Mouse (Mus musculus) embryo, embryonic 10 days (tissue): ENCODE measurements around the gene Ifnar1.
"Not testable (repeated sequence)": the region's sequence is repeated elsewhere in the genome, so short reads cannot be mapped to it uniquely, and the experiment has no call there.

Source experiments
- DNase-seq: peaks from one replicate; pipeline ENCODE4 v3.0.0-alpha.2; 2015; ENCODE audit warnings: low spot score

Gene Ifnar1

DNA sequence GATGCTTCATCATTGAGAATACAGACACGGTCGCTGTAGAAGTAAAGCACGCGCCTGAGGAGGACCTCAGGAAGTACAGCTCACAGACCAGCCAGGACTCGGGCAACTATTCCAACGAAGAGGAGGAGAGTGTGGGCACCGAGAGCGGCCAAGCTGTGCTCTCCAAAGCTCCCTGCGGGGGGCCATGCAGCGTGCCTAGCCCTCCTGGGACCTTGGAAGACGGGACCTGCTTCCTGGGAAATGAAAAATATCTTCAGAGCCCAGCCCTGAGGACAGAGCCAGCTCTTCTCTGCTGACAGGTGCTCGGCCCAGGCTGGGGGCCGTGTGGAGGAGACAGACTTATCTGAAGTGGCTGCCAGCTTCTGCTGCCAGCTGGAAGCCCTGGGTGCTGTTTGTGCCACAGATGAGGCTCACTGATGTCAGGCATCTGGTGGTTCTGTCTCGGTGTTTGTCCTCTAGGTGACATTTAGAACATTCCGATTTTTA is 20.1 kb downstream of the Ifnar1 start:
- no peak for DNase-seq

DNA sequence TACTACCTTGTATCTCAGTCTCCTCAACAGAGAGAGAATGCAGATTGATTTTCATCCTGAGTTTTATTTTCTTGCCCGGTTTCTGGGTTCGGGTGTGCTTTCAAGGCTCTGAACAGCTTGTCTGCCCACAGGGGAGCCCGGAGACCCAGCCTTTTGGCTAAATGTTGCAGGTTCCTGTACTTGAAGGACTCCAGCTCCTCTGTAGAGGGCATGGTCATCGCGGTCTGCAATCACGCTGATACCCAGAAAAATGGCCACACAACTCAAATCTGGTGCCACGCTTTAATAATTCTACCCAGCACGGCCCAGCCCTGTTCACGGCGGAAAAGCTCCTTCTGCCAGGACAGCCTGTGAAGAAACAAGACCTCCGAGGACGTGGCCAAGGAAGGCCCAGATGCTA is 21.4 kb downstream of the Ifnar1 start:
- DNase-seq: no peak

DNA sequence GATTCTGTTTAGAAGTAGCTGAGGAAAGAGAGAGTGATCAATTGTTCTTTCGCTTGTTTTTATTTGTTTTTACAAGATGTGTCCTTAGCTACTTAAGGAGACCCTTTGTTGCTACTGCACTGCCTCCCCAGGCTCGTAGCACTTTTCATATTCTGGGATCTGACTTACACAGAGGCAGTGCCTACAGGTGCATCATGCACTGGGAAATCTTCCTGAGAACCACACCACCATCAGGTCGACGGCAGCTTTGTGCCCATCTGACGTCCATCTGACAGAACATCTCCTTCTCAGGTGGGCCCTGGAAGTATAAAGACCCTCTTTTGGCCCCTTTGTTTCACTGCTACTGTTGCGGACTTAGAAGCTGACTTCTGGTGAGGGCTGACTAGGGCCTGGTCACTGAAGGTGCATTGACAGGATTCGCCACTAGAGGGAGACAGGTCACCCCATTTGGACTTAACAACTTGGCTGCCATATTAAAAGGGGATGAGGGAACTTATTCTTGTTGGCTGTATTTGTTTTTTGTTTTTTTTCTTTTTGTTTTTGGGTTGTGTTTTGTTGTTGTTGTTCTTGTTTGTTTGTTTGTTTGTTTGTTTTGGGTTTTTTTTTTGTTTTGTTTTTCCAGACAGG is 27.2 kb downstream of the Ifnar1 start:
- peak; percentile 90 for DNase-seq

GRCm38 (mm10) chr16:91513099-91513498 is 28.1 kb downstream of the Ifnar1 start:
- DNase-seq: no peak

DNA sequence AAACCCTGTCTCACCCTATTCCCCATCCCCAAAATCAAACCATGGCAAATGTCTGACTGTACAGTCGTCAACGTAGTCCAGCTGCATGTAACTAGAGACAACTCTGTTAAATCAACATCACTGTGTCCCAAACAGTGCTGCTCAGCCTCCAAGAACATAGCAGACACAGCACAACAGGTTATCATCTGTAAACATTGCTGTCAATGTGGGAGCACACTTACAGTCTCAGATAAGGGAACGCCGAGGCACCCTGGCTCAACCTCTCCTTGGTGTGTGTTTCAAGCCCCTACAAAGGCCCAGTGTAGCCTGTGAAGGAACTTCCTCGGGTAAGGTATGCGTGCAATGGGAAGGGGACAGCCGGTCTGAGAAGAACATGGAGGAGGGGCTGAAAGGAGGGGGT is 32.0 kb downstream of the Ifnar1 start:
- DNase-seq: no peak

GRCm38 (mm10) chr16:91522040-91522439 is 37.0 kb downstream of the Ifnar1 start:
- DNase-seq: no peak

DNA sequence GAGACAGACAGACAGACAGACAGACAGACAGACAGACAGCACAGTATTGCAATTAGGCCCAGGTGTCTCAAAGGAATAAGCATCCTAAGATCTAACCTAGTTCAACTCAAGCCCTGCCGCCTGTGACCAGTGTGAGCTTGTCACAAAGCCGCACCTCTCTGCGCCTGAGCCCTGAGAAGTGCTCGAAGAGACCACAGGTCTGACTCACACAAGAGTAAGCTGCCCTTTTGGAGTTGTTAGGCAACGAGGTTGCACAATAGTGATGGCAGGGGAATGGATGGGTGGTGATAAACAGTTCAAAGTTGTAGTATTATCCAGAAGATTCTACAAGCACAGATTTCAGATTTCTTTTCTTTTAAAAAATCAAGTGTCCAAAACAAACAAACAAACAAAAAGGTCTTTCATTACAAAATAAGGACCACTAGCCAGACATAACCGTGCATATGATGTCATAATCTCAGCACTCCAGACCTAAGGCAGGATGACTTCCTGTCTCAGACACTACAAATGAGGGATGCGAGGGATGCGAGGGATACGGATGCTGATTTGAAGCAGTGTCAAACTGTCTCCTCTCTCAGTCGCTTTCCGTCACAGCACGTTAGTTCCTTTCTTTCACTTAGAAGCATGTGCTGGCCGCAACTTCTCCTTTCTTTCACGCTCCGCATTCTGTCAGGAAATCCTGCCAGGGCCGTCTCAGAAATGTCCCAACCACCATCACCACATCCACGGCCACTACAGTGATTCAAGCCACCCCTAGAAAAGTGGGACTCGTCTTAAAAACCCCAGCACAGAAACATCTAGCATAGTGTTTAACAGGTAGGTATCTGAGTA is 37.7 kb downstream of the Ifnar1 start:
- no peak for DNase-seq

DNA sequence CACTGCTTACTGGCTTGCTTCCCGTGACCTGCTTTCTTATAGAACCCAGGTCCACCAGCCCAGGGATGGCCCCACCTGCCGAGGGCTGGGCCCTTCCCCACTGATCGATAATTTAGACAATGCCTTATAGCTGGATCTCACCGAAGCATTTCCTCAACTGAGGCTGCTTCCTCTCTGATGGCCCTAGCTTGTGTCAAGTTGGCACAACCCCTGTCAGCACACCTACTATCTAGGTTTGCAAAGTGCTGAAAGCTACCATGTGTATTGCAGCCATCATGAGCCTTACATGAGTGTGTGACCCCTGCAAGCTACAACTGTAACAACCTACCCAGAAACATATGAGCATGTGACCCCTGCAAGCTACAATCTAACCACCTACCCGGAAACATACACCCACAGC is 39.2 kb downstream of the Ifnar1 start:
- no peak for DNase-seq

DNA sequence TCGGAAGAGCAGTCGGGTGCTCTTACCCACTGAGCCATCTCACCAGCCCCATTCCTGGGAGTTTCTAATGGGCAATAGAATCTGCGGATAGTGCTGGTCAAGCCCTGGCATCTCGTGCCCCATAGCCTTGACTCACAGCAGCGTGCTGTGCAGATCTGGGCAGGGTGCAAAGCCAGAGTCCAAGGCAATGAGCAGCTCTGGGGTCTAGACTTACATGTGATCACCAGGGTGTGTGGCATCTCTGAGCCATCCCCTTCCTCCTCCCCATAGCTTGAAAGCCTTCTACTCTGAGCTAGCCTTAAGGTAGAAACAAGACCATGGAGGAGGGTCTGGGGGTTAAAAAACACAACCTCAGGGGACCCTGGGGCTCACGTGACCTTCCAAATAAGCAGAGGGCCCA is 41.2 kb downstream of the Ifnar1 start:
- DNase-seq: no peak

- no peak for DNase-seq
Measured at GRCm38 (mm10) chr16:91527051-91527450, 42.0 kb downstream of the Ifnar1 start.

DNA sequence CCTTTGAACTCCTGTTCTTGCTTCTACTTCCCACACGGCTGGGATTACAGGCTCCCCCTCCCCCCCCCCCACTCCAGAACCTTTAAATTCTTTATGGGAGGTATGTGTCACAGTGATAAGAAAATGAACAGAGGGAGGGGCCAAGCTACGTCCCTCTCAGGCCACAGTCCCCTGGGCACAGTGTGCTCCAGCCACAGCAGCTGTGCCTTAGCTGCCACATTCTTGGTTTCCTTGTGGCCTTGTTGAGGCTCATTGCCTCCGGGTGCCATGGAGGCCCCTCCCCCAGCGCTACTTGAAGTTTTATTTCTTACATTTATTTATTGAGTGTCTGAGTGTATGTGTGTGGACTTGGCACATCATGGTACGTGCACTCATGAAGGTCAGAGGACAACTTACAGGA is 42.5 kb downstream of the Ifnar1 start:
- DNase-seq: no peak

DNA sequence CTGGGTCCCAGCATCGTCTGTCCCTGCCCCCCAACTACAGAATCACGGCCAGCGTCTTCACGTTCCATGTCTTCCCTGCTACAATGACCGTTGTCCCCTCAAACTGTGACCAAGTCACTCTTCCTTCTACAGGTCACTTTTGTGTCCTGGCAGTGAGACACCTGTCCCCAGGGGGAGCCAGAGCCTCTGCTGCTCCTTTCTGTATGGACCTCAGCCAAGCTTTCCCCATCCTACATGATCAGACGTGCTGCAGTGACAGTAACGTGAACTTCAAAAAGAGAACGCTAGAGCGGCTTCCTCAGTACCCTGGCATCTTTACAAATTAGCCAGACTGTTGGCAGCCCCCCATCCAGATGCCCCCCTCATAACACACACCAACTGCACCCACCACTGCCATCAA is 43.5 kb downstream of the Ifnar1 start:
- no peak for DNase-seq

DNA sequence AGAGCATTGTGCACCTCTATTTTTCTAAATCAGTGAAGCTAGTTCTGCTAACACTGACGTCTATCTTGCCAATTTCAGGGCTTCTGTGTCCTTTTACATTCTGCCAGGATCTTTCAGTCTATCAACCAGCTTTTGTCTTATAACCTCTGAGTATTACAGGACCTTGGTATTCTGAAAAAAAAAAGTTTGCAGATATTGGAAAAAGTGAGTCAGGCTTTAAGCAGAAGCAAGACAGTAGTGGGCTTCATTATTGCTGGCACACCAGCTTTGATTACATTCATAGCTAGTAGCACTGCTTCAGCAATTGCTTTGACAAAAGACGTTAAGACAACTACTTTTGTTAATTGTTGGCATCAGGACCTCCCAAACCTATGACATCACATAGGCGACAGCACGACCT is 45.8 kb downstream of the Ifnar1 start:
- not testable (repeated sequence) for DNase-seq

- no peak for DNase-seq
Measured at GRCm38 (mm10) chr16:91531856-91532255, 46.8 kb downstream of the Ifnar1 start.

DNA sequence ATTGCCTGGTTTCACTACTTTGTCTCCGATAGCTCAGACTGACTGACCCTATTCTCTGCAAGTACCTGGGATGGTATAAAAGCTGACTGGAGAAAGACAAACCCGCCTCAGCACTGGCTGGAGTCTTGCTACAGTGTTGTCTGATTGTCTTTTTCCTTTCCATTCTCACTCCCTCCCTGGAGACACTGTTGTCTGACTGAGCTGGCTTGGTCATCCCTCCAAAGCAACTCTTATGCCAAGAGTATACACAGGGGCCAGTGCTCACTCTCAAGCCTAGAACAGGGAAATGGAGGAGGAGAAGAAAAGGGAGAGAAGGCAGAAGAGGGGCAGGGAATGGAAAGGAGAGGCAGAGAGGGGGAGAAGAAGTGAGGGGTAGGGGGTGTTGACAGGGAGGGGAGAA is 47.4 kb downstream of the Ifnar1 start:
- no peak for DNase-seq

GRCm38 (mm10) chr16:91533097-91534001 is 48.3 kb downstream of the Ifnar1 start:
- no peak for DNase-seq

DNA sequence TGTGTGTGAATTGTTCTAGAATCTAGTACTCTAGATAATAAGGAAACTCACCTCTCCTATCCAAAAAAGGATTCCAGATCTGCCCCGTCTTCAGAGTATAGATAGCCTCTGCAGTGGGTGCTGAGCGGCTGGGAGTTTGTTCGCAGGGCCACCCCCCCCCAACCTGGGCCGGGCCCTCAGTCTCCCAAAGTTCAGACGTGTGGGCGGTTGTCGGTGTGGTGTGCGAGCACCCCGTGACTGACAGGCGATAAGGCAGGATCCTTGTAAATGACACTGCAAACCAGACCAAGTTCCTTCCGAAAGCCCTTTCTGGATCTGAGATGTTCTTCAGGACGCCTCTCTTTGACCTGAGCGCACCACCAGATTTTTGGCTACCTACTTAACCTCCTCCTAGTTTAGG is 49.4 kb downstream of the Ifnar1 start:
- DNase-seq: peak; percentile 89

DNA sequence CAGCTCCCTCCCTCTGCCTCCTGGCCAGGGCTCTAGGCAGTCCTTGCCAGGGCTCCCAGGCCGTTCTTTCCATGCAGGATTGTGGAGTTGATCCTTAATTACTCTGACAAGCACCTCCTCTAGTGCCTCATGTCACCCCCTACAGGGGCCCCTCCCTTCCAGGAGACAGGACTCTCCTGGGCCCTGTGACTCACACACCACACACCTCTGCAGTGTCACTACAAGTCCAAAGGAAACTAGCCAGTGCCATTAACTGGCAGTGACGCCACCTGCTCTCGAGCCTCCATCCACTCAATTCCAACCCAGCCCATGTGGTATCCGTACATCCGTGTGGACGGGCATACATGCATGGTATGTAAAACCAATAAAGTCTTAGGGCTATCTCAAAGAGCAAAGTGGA is 49.9 kb downstream of the Ifnar1 start:
- DNase-seq: no peak

GRCm38 (mm10) chr16:91536372-91536771 is 51.3 kb downstream of the Ifnar1 start:
- no peak for DNase-seq

- no peak for DNase-seq
Measured at GRCm38 (mm10) chr16:91537065-91537464, 52.0 kb downstream of the Ifnar1 start.

- no peak for DNase-seq
Measured at GRCm38 (mm10) chr16:91538051-91538450, 53.0 kb downstream of the Ifnar1 start.

DNA sequence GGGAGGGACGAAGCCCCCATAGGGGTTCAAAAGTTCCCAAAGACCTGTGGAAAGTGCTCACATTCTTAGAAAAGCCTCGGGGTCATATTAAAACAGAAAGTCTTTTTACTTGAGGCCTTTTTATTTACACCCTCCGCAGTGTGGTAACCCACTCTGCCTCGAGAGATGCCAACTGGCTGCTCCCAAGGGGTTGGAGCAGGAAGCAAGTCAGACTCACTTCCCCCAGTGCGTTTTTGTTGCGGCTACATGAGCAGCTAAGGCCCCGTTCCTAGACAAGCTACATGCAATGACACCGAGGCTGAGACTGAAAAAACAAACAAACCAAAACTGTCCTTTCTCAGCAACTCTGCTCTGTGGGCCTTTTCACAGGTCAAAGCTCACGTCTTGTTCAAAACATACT is 53.5 kb downstream of the Ifnar1 start:
- no peak for DNase-seq
